Mouse (Mus musculus): Measurements from ENCODE around the gene Pvr.

DNA sequence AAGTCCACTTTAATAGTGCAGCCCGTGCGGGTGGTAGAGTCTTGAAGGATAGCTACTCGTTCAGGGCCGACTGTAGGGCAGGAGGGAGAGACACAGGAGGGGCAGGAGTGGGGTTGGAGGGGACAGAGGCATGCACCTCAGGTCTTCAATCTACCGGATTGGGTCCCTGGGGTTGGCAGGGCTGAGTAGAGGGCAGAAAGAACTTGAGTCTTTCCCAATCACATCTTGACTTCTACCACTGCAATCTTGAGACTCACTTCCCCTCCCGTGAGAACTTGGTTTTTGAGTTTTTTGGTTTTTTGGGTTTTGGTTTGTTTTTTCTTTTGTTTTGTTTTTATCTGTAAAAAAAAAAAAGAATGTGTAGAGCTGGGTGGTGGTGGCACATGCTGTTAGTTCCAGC is 64.7 kb downstream of the Pvr start:
- TF ChIP-seq CTCF (IDR thresholded peaks at IDR 0.05; ENCODE audit: extremely low read depth, insufficient read depth, low read length), result no peak
- TF ChIP-seq POLR2A (IDR thresholded peaks at IDR 0.05; ENCODE audit: extremely low read depth, insufficient read depth, low read length), result no peak
